Mouse (Mus musculus): ENCODE results near the gene Slit2.
A peak's percentile ranks its signal among the peaks of the same experiment; 100 is the strongest.

The Slit2 gene

DNA sequence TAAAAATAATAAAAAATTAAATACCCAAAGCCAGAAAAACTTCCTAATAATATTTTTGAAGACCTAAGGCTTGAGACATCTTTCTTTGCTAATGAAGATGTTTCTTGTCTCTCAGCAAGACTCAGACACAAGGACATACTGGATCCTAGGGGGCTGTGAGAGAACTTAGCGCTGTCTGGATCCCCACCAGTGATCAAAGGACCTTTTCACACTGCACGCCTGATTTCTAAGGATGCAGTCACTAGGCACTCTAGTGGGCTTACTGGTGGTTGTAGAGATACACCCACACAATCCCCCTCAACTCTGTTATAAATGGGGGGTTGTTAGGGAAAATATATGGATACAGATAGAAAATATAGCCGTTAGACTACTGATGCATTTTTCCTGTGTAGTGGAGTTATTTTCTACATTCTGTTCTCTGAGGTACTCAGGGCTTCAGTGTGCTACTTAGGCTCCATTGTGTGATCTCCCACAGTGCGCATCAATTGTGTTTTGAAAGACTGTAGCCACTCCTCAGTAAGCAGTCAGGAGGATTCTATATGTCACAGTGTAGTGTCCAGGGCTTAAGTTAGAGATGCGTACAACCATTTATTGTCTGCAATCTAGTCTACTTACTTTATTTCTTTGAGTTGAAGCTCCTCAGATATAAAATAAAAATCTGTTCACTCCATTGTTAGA is 67.8 kb downstream of the Slit2 start:
- DNase-seq (ENCODE audit: low spot score in 2 of 2): no peak

DNA sequence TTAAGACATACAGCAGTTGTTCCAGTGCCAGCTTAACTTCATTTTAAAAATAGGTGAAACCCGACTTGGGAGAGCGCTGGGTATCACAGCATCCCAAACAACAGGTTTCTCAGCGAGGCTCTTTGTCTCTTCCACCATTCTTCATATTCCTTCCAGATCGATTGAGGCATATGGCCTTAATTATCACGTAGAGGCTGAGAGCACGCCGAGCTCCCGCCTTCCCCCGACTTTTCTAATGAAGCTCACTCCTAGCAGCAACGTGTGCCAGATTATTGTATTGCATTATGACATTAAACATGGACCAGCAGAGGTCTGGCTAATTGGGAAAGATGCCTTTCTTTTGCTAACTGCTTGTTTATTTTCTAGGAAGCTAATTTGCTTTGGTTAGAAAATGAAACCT is 75.7 kb downstream of the Slit2 start:
- DNase-seq (ENCODE audit: low spot score in 2 of 2): no peak

DNA sequence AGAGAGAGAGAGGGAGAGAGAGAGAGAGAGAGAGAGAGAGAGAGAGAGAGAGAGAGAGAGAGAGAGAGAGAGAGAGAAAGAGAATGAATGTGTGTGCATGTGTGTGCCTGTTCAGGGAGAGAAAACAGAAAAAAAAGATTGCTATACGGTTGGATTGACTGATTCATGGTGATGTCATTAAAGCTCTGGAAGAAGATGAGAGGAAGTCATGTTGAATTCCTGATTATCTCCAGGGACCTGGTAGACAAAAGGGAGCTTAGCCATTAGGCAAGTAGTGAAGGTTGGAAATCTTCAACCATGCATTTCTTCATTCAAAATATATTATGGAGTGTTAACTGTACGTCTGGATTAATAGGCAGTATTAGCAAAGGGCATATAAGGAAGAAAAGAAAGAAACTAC is 77.8 kb downstream of the Slit2 start:
- DNase-seq (ENCODE audit: low spot score in 2 of 2): no peak

GRCm38 (mm10) chr5:48078730-48079129 is 95.8 kb downstream of the Slit2 start:
- no peak for DNase-seq (ENCODE audit: low spot score in 2 of 2)

DNA sequence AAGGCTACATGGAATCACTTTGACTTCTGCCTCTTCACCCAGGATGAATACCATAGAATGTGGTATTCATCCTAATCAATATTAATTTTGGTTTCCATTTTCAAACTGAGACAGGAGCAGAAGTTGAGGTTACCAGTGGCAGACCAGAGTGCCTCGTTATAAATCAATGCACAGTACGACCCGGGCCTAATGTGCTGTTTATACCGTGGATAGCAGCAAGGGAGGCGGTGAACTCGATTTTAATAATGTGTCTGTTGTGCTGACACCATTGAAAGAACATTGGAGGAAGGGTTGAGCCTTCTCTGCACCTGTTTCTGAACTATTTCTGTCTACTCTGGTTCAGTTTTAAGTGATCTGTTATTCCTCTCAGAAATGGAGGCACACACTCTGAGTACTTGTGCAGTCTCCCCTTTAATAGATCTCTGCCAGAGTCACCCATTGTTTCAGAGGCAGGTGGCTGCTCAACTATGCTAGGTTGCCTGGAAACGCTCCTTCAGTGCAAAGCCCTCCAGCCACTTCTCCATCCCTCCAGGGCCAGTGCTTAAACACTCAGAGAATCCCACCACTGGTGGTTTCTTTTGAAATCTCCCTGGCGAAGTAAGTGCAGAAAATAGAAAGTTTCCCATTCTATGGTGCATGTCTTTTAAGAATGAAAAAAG is 98.4 kb downstream of the Slit2 start:
- DNase-seq (ENCODE audit: low spot score in 2 of 2): no peak

DNA sequence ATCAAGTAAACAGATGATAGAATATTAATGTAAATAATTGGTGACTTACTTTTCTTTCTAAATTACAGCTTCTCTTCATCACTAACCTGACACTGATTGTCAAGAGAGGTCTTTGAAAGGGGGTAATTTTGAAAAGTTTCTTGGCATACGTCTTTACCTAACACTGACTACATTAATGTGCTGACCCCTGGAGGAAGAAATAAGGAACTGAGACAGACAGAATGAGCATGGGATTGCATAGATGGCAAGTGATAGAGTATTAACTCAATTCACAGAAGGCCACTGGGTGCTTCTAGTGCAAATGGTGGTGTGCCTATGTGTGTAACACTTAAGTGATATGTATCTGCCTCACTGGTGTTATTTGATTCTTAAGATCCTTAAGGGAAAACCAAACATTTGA is 130.5 kb downstream of the Slit2 start:
- DNase-seq (ENCODE audit: low spot score in 2 of 2): no peak

DNA sequence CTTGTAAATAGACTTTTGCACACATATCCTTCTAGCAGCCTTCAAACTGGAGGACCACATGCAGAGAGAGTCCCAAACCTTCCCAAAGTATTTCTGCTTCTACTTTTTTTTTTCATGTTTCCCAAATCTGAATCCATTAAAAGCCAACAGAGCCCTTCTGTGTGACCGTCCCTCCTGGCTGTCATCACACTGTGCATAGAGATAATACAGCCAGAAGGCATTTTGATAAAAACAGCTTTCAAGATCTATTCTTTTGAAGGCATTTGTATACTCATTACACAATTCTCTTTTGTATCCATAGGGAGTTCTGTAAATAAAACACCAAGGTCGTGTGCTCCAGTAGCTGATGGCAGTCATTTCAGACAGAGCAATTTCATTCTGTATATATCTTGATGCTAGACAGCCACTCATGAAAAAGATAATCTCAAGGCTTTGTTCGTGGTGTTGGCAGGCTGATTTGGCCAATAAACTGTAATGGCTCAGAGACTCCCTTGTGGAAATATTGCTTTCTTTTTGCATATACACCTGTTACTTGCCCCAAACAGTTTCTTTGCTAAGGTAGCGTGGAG is 132.1 kb downstream of the Slit2 start:
- no peak for DNase-seq (ENCODE audit: low spot score in 2 of 2)

GRCm38 (mm10) chr5:48122651-48123050 is 139.7 kb downstream of the Slit2 start:
- DNase-seq (ENCODE audit: low spot score in 2 of 2): no peak

DNA sequence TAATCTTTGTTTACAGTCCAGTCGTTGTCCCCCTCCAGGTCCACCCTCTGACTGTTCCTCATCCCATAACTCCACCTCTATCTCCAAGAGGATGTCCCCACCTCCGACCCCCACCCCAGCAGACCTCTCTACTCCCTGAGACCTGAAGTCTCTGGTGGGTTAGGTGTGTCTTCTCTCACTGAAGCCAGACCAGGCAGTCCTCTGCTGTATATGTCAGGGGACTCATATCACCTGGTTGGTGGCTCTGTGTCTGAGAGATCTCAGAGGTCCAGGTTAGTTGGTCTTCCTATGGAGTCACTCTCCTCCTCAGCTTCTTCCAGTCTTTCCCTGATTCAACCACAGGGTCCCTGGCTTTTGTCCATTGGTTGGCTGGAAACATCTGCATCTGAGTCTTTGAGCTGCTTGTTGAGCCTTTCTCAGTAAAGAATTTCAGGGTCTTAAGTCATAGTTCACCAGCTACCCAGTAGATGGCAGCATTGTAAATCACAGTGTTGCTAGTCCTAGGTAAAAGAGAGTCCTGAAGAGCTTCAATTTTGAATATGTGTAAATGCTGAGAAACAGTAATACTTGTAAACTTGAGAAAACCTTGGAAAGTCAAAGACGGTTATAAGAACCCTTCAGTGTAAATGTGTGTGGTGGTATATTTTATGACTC is 143.0 kb downstream of the Slit2 start:
- no peak for DNase-seq (ENCODE audit: low spot score in 2 of 2)

DNA sequence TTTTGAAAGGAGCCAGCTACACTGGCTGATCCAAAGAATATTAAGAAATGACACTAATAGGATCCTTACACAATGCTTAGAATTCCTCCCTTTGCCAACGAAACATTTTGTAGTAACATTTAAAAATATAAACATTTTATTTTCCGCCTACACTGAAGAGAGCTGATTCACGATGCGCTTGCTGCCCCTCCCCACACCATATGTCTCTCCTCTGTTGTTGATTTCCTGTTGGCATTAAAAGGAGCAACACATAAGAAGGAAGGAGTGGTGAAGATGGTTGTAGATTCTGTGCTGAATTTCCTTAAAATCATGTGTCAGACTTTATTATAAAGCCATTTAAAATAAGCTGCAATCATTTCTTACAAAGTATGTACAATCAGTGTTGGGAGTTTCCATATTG is 147.0 kb downstream of the Slit2 start:
- no peak for DNase-seq (ENCODE audit: low spot score in 2 of 2)

GRCm38 (mm10) chr5:48136571-48136970 is 153.6 kb downstream of the Slit2 start:
- peak in 1 of 2 experiments; percentile 36 for DNase-seq (ENCODE audit: low spot score in 2 of 2)

DNA sequence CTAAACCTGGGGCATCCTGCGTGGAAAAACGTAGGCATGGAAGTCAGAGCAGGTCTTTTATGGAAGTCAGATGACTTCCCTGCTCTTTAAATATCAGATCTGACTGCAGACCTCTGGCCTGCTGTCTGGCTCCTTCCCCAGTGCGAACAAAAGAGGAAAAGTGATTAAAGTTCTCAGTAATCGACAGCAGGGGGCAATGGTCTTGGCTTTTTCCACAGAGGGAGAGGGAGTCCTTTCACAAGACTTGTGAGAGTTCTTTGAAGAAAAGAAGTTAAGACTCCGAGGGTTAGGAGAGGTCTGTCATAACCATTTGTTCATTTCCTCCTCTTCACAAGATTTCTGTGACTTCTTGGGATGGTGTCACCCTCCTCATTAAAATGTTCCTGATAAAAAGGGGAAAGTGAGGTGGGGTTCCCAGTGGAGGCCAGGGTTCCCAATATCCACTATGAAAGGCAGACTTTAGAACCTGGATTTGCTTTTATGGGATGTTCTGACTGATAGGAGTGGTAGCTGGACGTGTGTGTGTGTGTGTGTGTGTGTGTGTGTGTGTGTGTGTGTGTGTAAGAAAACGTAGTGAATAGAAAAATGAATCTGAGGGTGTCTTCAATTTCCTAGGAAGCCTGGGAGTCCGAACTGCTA is 156.0 kb downstream of the Slit2 start:
- no peak for DNase-seq (ENCODE audit: low spot score in 2 of 2)

DNA sequence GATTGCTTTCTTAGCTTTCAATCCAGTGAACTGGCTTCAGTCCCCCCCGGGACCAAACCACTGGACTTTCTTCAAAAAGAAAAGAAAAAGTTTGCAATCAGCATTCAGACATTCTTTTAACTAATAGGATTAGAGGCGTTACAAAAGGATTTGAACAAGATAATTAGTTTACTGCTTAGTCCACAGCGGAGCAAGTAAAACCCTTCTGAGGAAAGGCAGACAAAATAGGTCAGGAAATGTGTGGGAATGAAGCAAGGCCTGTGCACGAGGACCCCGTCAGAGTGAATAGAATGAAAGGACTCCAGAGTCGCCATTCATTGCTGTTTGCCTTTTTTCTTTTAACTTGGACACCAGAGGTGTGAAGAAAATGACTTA is 156.5 kb downstream of the Slit2 start:
- DNase-seq (ENCODE audit: low spot score in 2 of 2): no peak

DNA sequence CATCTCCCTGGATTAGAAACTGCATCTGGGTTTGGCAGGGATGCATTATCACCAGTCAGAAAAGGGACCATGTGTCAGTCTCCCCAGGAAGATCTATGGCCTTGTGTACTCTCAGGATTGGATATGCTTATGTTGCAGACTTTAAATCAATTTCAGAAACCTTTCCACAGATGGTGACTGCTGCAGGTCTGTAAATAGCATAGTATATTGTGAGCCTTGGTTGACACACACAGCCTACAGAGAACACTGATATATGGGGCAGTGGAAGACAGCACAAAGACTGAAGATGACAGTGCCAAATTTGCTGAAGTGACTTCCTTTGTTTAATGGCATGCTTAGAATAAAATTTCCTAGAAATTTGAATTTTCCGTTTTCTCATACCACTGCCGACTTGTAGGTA is 163.1 kb downstream of the Slit2 start:
- no peak for DNase-seq (ENCODE audit: low spot score in 2 of 2)

GRCm38 (mm10) chr5:48160829-48161228 is 177.9 kb downstream of the Slit2 start:
- DNase-seq (ENCODE audit: low spot score in 2 of 2): no peak

GRCm38 (mm10) chr5:48181646-48182302 is 198.8 kb downstream of the Slit2 start:
- no peak for DNase-seq (ENCODE audit: low spot score in 2 of 2)

DNA sequence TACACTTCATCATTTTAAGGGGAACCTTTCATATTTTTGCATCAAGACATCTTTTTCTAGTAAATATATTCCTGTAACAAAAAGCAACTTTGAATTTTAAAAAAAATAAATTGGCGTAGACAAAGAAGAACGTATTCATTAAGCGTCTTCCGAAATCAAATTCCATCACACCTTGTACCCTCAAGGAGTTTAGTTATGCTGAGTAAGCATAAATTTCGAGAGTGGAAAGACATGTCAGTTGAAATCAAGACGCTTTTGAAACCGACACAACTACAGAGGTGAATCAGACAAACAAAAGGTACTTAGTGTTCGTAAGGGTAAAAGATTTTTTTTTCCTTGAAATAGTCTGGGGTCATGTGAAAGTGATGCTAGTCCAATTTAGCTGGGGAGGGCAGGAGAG is 201.4 kb downstream of the Slit2 start:
- DNase-seq (ENCODE audit: low spot score in 2 of 2): no peak

DNA sequence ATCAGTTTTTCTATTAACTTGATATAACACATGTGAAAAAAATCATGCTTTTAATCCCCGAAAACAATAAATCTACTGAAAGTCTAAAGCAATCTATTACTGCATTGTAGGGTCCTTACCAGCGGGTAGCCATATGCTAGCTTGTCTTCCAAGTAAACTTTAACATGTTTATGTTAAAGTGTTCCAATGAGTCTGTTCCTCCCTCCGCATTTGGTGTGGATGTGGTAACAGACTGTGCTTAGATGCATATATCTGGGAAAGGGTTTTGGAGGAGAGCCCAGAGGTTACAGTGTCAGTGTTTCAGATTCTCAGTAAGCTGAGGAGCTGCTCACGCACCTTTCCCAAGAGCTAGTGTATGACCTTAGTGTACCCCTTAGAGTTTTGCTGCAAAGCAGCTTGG is 204.9 kb downstream of the Slit2 start:
- no peak for DNase-seq (ENCODE audit: low spot score in 2 of 2)

GRCm38 (mm10) chr5:48199380-48199779 is 216.4 kb downstream of the Slit2 start:
- no peak for DNase-seq (ENCODE audit: low spot score in 2 of 2)

- no peak for DNase-seq (ENCODE audit: low spot score in 2 of 2)
Observed at GRCm38 (mm10) chr5:48215248-48215647, 232.3 kb downstream of the Slit2 start.

DNA sequence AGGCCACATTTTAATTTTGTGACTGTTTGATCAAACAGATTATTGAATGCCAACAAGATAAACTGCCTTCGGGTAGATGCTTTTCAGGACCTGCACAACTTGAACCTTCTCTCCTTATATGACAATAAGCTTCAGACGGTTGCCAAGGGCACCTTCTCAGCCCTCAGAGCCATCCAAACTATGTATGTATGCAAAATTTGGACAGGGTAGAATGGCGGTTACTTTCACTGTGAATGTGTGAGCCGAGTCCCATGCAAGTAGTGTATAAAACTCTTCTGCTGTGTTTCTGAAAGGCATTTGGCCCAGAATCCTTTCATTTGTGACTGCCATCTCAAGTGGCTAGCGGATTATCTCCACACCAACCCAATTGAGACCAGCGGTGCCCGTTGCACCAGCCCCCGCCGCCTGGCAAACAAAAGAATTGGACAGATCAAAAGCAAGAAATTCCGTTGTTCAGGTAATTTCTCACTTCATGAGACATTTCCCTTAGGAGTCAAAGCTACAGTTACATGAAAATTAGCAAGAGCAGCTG is 236.8 kb downstream of the Slit2 start:
- no peak for DNase-seq (ENCODE audit: low spot score in 2 of 2)

DNA sequence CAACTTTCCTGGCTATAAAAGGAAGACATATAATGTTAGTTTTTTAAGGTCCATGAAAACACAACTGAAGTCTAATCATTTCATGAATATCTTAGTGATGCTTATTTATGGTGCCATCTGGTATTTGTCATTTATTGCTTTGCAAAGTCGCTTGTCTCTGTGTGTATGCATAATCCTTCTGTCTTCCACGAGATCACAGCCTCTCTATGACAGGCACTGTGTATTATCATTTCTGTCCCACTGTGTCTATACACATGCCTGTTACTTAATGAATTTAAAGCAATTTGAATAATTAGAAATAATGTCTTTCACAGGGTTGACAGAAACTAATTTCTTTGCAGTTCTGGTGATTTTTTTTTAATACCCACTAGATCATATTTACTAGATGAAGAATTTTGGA is 242.6 kb downstream of the Slit2 start:
- no peak for DNase-seq (ENCODE audit: low spot score in 2 of 2)
